Mouse (Mus musculus) C2C12 (cell line): Measurements from ENCODE around the gene Rasgrp1.

Source experiments
- CEBPB ChIP-seq: IDR thresholded peaks from one replicate; pipeline ENCODE4 v1.6.1; 2011; ENCODE audit warnings: low read depth, mild to moderate bottlenecking, control low read depth, moderate library complexity
- CTCF ChIP-seq: IDR thresholded peaks from one replicate; pipeline ENCODE4 v1.5.1; 2011; ENCODE audit not compliant: control insufficient read depth, insufficient read depth, insufficient read length
- FOSL1 ChIP-seq: IDR thresholded peaks from one replicate; pipeline ENCODE4 v1.8.0; 2011; ENCODE audit warnings: mild to moderate bottlenecking, low read length; ENCODE audit not compliant: poor library complexity, insufficient read depth, severe bottlenecking
- MAX ChIP-seq: IDR thresholded peaks from one replicate; pipeline ENCODE4 v1.6.1; 2011; ENCODE audit warnings: mild to moderate bottlenecking, control low read depth
- MYOD1 ChIP-seq: IDR thresholded peaks from one replicate; pipeline ENCODE4 v1.6.1; 2011; ENCODE audit warnings: low read depth; ENCODE audit not compliant: control insufficient read depth, insufficient read length
- USF1 ChIP-seq: IDR thresholded peaks from one replicate; pipeline ENCODE4 v1.6.1; 2011; ENCODE audit warnings: low read depth, mild to moderate bottlenecking, control low read depth, moderate library complexity

DNA sequence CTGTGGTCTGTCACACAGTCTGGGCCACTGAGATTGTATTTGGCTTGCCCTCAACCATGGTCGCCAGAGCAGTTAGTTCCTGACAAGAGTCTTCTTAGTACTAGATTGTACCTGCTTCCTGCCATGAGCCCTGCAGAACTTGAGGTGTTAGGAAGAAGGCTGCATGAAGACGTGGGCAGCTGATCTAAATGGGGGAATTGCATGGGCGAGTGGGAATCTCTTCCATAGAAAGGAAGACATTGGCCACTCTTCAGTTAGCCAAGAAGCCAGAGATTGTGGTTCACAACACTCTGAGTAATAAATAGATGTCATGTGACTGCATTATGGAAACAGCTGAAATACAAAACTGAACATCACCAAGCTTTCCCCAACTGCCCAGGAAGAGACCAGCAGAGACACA is 23.8 kb downstream of the Rasgrp1 start:
- no peak for TF ChIP-seq CTCF
- TF ChIP-seq MYOD1: no peak
- TF ChIP-seq MAX: no peak
- TF ChIP-seq FOSL1: no peak
- TF ChIP-seq USF1: no peak
- TF ChIP-seq CEBPB: no peak
